Mouse (Mus musculus): ENCODE data around the gene Dcakd. TPM values are rescaled to one million over a fixed set of nuclear protein-coding genes. Genes with fewer than 3 reads are reported as not detected.
A peak's percentile ranks its signal among the peaks of the same experiment; 100 is the strongest.

Dcakd gene
- polyA plus RNA-seq, 1 experiment from 2014 or later, result 137 TPM

GRCm38 (mm10) chr11:103038037-103038436 lies 9.9 kb upstream of the Dcakd start:
- Histone ChIP-seq H3K27ac (no peak overlapping the region), H3K36me3 (peaks cover 39% of the 10 kb centered on the region), H3K4me3 (no peak overlapping the region), H3K4me1 (peaks cover 24% of the 10 kb centered on the region), H3K27me3 (ENCODE audit: insufficient read depth, poor library complexity, severe bottlenecking) (no peaks in the 10 kb centered on the region), H3K9me3 (no peaks in the 10 kb centered on the region)
- 64% methylated on average over 6 of the region's 6 CpGs for WGBS
- no peak for DNase-seq (ENCODE audit: low spot score)

DNA sequence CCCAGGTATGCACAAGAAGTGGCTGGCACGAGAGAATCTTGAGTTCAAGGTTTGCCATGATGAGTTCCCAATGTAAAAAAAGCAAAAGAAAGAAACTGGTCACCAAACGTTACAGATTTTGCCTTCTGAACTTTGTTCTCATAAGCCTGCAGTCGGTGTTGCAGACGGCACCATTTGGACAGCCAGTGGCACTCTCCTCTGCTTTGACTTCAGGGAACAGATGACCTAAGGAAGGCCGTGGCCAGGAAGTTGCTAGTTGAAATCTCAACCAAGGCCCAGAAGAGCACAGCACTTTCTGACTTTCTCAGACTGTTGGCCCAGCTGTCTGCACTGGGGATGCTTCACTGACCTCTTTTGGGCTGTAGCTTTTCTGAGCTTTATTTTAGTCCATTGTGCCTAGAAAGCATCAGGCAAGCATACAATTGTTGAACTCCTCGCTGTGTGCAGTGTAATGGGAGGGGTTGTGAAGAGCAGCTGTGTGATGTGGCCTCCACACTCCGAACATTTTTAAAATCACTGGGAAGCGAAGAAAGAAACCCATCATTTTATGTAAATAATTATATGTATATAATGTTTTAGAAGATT lies 8.8 kb upstream of the Dcakd start:
- no peak for DNase-seq (ENCODE audit: low spot score)
- Histone ChIP-seq H3K4me1 (peaks cover 28% of the 10 kb centered on the region), H3K4me3 (no peak overlapping the region), H3K27ac (no peak overlapping the region), H3K27me3 (ENCODE audit: insufficient read depth, poor library complexity, severe bottlenecking) (no peaks in the 10 kb centered on the region), H3K36me3 (peaks cover 34% of the 10 kb centered on the region), H3K9me3 (no peaks in the 10 kb centered on the region)
- WGBS, result 83% methylated on average over 8 of the region's 8 CpGs

DNA sequence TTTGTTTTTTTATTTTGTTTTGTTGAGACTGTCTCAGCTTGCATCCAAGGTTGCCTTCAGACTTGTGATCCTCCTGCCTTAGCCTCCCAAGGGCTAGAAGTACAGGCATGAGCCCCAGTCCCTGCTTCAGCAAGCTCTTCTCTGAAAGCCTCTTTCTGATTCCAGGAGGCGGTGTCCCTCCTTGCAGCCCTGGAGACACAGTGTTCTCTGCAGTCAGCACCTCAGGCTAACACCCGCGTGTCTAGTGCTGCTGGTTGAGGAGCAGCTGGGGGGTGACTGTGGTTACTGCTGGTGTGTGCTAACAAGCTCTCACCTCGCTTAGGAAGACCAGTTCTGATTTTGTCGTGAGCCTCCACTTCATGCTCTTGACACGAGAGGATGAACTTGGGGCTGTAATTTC lies 6.9 kb upstream of the Dcakd start:
- peaks cover 36% of the 10 kb centered on the region for H3K36me3 ChIP-seq
- no peak overlapping the region for H3K4me3 ChIP-seq
- DNase-seq (ENCODE audit: low spot score), result no peak
- H3K9me3 ChIP-seq, result no peaks in the 10 kb centered on the region
- peaks cover 30% of the 10 kb centered on the region for H3K4me1 ChIP-seq
- no peaks in the 10 kb centered on the region for H3K27me3 ChIP-seq (ENCODE audit: insufficient read depth, poor library complexity, severe bottlenecking)
- WGBS, result 72% methylated on average over 6 of the region's 6 CpGs
- H3K27ac ChIP-seq, result no peak overlapping the region

DNA sequence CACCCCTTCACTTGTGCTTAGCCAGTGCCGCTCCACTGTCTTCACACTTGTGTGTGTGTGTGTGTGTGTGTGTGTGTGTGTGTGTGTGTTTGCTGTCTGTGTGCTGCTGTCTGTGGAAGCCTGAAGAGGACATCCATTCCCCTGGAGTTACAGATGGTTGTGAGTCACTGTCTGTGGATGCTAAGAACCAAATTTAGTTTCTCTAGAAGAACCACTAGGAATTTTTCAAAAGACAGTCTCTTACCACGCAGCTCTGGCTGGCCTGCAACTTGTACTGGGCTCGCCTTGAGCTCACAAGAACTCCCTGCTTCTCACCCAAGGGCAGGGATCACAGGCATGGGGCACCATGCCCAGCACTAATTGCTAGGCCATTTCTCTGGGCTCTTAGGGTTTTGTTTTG lies 4.9 kb upstream of the Dcakd start:
- peaks cover 22% of the 10 kb centered on the region for H3K36me3 ChIP-seq
- DNase-seq (ENCODE audit: low spot score), result no peak
- no peak overlapping the region for H3K27ac ChIP-seq
- H3K4me3 ChIP-seq, result no peak overlapping the region
- peaks cover 36% of the 10 kb centered on the region for H3K4me1 ChIP-seq
- no peaks in the 10 kb centered on the region for H3K27me3 ChIP-seq (ENCODE audit: insufficient read depth, poor library complexity, severe bottlenecking)
- no peaks in the 10 kb centered on the region for H3K9me3 ChIP-seq
- 84% methylated on average over 3 of the region's 3 CpGs for WGBS

- DNase-seq (ENCODE audit: low spot score), result no peak
- H3K27me3 ChIP-seq (ENCODE audit: insufficient read depth, poor library complexity, severe bottlenecking), result no peaks in the 10 kb centered on the region
- peaks cover 29% of the 10 kb centered on the region for H3K36me3 ChIP-seq
- no peaks in the 10 kb centered on the region for H3K9me3 ChIP-seq
- 15% methylated on average over 8 of the region's 8 CpGs for WGBS
- H3K4me1 ChIP-seq, result peaks cover 31% of the 10 kb centered on the region
- H3K4me3 ChIP-seq, result peak overlapping the region; percentile 77
- peak overlapping the region; percentile 90 for H3K27ac ChIP-seq
These were observed 460 bp downstream of the Dcakd start for GRCm38 (mm10) chr11:103027570-103028175.

DNA sequence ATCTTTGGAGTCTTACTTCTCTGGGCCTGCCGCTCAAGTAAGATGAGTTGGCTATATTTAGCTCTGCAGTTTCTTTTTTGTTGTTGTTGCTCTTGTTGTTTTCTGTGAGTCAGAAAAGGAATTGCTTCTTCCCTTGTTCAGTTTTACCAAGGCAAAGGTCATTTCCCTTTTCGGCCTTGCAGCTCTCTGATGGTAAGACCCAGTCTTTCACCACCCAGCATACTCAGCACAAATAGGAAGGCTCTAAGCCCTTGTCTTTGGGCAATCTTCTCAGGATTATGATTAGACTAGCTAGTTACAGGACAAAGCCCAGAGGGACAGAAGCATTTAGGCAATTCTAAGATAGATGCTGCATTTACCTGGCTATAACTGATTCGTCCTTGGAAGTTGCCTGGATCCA lies 1.2 kb downstream of the Dcakd start:
- H3K4me3 ChIP-seq, result peak overlapping the region; percentile 77
- no peak for DNase-seq (ENCODE audit: low spot score)

GRCm38 (mm10) chr11:103023974-103024373 lies 4.2 kb downstream of the Dcakd start:
- H3K36me3 ChIP-seq, result peaks cover 32% of the 10 kb centered on the region

More for the DNA sequence above, 1.2 kb downstream of the Dcakd start:
- peaks cover 26% of the 10 kb centered on the region for H3K4me1 ChIP-seq
- no peaks in the 10 kb centered on the region for H3K9me3 ChIP-seq
- H3K36me3 ChIP-seq, result peaks cover 31% of the 10 kb centered on the region
- 87% methylated on average over 3 of the region's 3 CpGs for WGBS
- H3K27me3 ChIP-seq (ENCODE audit: insufficient read depth, poor library complexity, severe bottlenecking), result no peaks in the 10 kb centered on the region
- no peak overlapping the region for H3K27ac ChIP-seq

GRCm38 (mm10) chr11:103020713-103021335 lies 7.3 kb downstream of the Dcakd start:
- Histone ChIP-seq H3K36me3 (peaks cover 28% of the 10 kb centered on the region), H3K4me3 (no peak overlapping the region), H3K27me3 (ENCODE audit: insufficient read depth, poor library complexity, severe bottlenecking) (no peaks in the 10 kb centered on the region), H3K4me1 (peaks cover 9% of the 10 kb centered on the region; the same call in 1 of the 2 replicates), H3K27ac (no peak overlapping the region), H3K9me3 (no peaks in the 10 kb centered on the region)
- DNase-seq (ENCODE audit: low spot score), result no peak
- 80% methylated on average over 3 of the region's 3 CpGs for WGBS

More at GRCm38 (mm10) chr11:103023974-103024373, 4.2 kb downstream of the Dcakd start:
- no peaks in the 10 kb centered on the region for H3K27me3 ChIP-seq (ENCODE audit: insufficient read depth, poor library complexity, severe bottlenecking)
- H3K9me3 ChIP-seq, result no peaks in the 10 kb centered on the region
- no peak overlapping the region for H3K4me3 ChIP-seq
- no peak for DNase-seq (ENCODE audit: low spot score)
- H3K4me1 ChIP-seq, result peaks cover 13% of the 10 kb centered on the region
- H3K27ac ChIP-seq, result no peak overlapping the region
- 84% methylated on average over 3 of the region's 3 CpGs for whole genome bisulfite sequencing

- H3K4me3 ChIP-seq, result no peak overlapping the region
- H3K27ac ChIP-seq, result no peak overlapping the region
- no peaks in the 10 kb centered on the region for H3K27me3 ChIP-seq (ENCODE audit: insufficient read depth, poor library complexity, severe bottlenecking)
- H3K4me1 ChIP-seq, result peaks cover 15% of the 10 kb centered on the region
- no peaks in the 10 kb centered on the region for H3K9me3 ChIP-seq
- no peak for DNase-seq (ENCODE audit: low spot score)
- WGBS, result 85% methylated on average over 7 of the region's 7 CpGs
- H3K36me3 ChIP-seq, result peaks cover 26% of the 10 kb centered on the region
These were observed 8.8 kb downstream of the Dcakd start for GRCm38 (mm10) chr11:103019325-103019724.

DNA sequence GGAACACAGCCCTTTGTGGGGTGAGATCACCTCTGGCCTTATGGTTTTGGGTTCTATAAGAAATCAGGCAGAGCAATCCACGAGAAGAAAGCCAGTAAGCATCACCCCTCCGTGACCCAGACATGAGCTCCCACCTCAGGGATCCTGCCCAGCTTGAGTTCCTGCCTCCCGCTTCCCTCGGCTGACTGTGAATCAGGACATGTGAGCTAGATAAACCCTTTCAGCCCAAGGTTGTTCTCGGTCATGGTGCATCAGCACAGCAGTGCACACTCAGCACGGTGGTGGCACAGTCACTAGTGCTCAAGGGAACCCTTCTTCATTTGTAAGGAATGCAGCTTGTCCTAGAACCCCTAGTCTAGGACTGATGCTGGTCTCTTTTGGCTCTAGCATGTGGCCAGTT lies 9.3 kb downstream of the Dcakd start:
- H3K9me3 ChIP-seq, result no peaks in the 10 kb centered on the region
- H3K27me3 ChIP-seq (ENCODE audit: insufficient read depth, poor library complexity, severe bottlenecking), result no peaks in the 10 kb centered on the region
- no peak overlapping the region for H3K27ac ChIP-seq
- DNase-seq (ENCODE audit: low spot score), result no peak
- whole genome bisulfite sequencing, result 69% methylated on average over 6 of the region's 6 CpGs
- peaks cover 22% of the 10 kb centered on the region for H3K36me3 ChIP-seq
- H3K4me1 ChIP-seq, result peaks cover 15% of the 10 kb centered on the region
- H3K4me3 ChIP-seq, result no peak overlapping the region

DNA sequence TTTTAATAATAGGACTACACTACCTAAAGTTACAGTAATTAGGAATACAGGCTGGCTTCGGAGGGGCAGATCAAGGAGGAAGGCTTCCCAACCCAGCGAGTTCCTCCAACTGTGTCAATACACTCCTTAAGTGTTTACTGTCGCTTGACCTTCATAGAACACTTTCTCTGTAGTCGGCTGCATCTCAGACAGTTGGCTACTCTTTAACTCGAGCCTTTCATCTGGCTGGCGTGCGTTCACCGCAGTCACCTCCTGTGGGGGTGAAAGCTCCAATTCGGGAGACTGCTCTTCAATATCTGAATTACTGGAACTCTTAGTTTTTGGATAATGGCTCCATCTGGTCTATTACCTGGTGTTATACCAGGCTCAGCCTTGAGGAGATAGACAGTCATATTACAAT lies 10.5 kb downstream of the Dcakd start:
- DNase-seq (ENCODE audit: low spot score), result no peak
- no peak overlapping the region for H3K4me3 ChIP-seq
- peaks cover 15% of the 10 kb centered on the region for H3K4me1 ChIP-seq
- H3K27me3 ChIP-seq (ENCODE audit: insufficient read depth, poor library complexity, severe bottlenecking), result no peaks in the 10 kb centered on the region
- H3K9me3 ChIP-seq, result no peaks in the 10 kb centered on the region
- H3K36me3 ChIP-seq, result peaks cover 28% of the 10 kb centered on the region
- WGBS, result 60% methylated on average over 9 of the region's 9 CpGs
- H3K27ac ChIP-seq, result no peak overlapping the region

GRCm38 (mm10) chr11:103016930-103017329 lies 11.2 kb downstream of the Dcakd start:
- Histone ChIP-seq H3K4me3 (peak overlapping the region; percentile 79), H3K27ac (peak overlapping the region; percentile 94), H3K36me3 (peaks cover 30% of the 10 kb centered on the region), H3K4me1 (peaks cover 15% of the 10 kb centered on the region), H3K9me3 (no peaks in the 10 kb centered on the region), H3K27me3 (ENCODE audit: insufficient read depth, poor library complexity, severe bottlenecking) (no peaks in the 10 kb centered on the region)
- DNase-seq (ENCODE audit: low spot score), result peak; percentile 98
- 0% methylated on average over 41 of the region's 41 CpGs for WGBS
